Mouse (Mus musculus): ENCODE results near the gene Enpp6.
"Not testable (repeated sequence)": the region's sequence is repeated elsewhere in the genome, so short reads cannot be mapped to it uniquely, and the experiment has no call there.

The Enpp6 gene

DNA sequence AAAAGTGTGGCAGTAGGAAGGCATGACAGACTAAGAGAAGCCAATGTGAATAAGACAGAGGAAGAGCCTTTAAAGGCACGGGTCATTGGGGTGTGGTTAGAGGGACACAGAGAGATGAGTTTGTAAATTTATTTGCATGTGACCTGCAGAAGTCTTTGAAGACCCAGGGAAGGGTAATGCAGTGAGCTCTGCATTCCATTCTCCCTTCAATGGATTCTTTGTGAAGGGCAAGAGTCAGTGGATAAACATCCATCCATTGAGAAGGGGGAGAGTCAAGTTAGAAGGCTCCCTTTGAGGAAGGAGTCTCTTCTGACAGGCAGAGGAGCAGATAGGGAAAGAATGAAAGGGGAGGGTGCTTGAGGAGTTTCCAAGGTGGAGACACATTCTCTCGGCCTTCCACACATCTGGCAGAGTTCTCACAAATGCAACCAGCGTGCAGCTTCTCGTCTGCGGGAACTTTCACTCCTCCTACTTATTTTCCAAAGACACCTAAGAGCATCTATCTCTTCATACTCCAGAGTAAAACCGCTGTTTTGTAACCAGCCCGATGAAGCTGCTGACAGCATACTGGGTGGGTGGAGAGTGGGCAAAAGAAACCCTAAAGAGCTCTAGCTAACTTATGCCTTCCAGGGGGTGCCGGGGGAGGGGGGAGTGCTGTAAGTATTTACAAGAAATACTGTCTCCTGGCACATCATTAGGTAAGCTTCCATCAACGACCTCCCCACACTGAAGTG, 9.4 kb downstream of the Enpp6 start:
- DNase-seq (ENCODE audit: low read depth, low spot score) = no peak

- peak; percentile 68 for DNase-seq (ENCODE audit: low read depth, low spot score)
Observed at GRCm38 (mm10) chr8:47005676-47006075, 19.0 kb downstream of the Enpp6 start.

- DNase-seq (ENCODE audit: low read depth, low spot score) = no peak
Observed at GRCm38 (mm10) chr8:47006785-47007184, 20.1 kb downstream of the Enpp6 start.

DNA sequence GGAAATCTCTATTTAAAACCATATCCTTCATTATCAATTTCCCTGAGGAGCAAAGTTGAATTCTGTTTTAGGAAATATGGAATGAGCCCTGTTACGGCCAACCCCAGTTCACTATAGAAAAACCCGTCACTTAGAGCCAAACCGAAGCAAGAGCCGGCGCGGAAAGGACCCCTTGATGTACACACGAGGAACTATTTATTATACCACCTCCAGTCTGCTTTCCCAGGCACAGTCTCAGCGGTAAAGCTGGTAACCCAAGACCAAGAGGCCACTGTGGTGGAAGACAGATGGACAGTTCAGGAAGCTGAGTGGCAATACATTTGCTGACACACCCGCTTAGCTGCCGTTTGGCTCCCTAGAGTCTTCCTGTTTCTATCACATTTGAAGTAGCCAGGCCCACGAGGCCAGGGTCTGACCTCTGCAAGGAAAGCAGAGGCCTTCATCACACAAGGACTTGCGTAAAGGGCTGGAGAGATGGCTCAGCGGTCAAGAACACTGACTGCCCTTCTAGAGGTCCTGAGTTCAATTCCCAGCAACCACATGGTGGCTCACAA, 21.6 kb downstream of the Enpp6 start:
- no peak for DNase-seq (ENCODE audit: low read depth, low spot score)

- no peak for DNase-seq (ENCODE audit: low read depth, low spot score)
Observed at GRCm38 (mm10) chr8:47016268-47016946, 29.7 kb downstream of the Enpp6 start.

GRCm38 (mm10) chr8:47021135-47021555, 34.5 kb downstream of the Enpp6 start:
- no peak for DNase-seq (ENCODE audit: low read depth, low spot score)

DNA sequence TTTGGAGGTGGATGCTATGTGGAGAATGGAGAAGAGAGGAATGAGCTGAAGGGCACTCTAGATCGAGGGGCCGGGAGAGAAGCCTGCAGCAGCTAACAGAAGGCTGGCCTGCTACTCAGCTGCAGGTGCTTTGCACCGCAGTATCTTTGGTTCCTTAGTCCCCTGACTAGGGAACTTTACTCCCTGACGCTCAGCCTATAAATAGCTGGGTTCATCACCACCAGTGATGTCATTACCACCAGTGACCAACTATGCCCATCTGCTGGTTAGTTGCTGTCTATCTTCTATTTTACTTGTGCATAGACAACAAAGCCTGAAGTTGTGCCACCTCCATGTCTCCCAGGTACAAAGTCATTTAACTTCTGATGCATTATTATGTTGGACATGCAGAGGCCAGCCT, 37.9 kb downstream of the Enpp6 start:
- DNase-seq (ENCODE audit: low read depth, low spot score) = no peak

- DNase-seq (ENCODE audit: low read depth, low spot score) = no peak
Observed at GRCm38 (mm10) chr8:47026841-47027490, 40.3 kb downstream of the Enpp6 start.

GRCm38 (mm10) chr8:47028474-47028873, 41.8 kb downstream of the Enpp6 start:
- no peak for DNase-seq (ENCODE audit: low read depth, low spot score)

- no peak for DNase-seq (ENCODE audit: low read depth, low spot score)
Observed at GRCm38 (mm10) chr8:47030321-47030720, 43.6 kb downstream of the Enpp6 start.

DNA sequence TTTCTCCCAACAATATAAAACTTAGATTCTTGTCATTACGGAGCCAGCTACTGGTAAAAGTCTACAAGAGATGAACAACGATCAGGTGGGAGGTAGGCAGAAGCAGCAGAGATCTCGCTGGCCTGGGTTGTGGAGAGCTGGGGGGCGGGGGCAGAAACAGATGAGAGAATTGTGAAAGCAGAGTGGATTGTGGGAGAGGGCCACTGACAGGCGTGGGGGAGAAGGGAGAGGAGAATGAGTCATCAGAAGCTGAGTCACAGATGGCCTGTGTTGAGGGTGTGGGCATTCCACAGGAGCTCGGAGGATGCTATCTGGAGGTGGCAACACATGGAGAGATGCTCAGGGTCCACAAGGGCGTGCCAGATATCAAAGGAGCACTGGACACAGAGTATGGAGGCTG, 45.4 kb downstream of the Enpp6 start:
- peak; percentile 76 for DNase-seq (ENCODE audit: low read depth, low spot score)

DNA sequence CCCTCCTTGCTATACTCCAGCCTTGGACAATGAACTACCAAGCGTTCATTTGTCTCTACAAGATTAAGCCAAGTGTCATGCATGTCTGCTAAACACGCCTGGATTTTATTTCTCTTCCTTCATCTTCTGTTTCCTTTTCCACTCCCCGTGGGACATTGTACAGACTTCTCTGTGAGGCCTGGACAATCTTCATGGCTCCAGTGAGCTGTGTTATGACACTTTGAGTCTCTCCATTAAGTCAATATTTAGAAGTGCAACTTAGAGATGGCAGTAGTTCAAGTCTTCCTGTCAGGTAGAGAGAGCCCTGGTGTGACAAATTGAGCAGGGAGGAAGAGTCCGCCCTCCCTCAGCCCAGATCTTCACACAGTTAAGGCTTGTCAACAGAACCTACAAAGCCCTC, 47.3 kb downstream of the Enpp6 start:
- DNase-seq (ENCODE audit: low read depth, low spot score) = no peak

GRCm38 (mm10) chr8:47036501-47036900, 49.8 kb downstream of the Enpp6 start:
- no peak for DNase-seq (ENCODE audit: low read depth, low spot score)

DNA sequence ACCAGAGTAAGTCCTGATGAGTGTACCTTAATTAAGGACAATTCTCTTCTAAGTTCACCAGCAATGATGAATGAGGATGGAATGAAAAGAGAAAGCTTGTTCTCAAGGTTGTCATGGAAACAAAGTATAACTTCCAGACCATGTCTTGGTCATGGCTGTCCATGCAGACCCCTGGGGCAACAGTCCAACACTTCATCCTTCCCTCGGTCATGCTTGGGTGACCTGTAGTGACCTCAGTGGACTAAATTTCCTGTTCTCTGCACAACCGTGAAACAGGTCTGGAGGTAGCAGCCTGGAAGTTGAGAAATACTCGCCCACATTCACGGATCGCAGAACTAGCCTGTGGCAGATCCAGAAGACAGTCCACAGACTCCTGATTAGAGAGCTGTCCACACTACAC, 50.7 kb downstream of the Enpp6 start:
- no peak for DNase-seq (ENCODE audit: low read depth, low spot score)

DNA sequence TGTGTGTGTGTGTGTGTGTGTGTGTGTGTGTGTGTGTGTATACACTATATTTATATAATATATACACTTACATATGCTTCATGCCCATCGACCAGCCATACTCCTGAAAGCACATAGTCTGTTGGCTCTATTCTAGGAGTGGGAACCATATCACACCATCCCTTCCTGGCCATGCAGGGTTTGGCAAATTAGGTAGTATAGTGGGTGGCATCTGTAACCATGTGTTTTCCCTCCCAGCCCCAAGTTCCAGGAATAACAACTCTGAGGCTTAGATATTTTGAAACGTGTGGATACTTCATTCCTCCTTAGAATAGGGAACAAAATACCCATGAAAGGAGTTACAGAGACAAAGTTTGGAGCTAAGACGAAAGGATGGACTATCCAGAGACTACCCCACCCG, 53.5 kb downstream of the Enpp6 start:
- not testable (repeated sequence) for DNase-seq (ENCODE audit: low read depth, low spot score)

DNA sequence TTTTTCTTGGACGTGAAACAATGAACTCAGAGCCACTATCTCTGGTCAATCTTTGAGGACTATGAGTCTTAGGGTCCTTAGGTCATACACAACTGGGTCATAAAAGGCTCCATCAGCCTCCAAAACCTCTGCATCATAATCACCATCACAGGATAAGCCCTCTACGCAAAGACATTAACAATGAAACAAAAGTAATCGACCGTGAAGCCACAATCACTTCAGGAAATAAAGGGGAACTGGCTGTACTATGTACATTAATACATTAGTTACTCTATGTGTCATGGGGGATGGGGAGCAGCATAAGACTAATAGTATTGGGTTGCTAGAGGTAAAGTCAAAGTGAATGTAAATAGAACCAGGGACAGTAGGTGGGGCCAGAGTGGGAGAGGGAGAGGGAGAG, 59.7 kb downstream of the Enpp6 start:
- no peak for DNase-seq (ENCODE audit: low read depth, low spot score)

GRCm38 (mm10) chr8:47047146-47047545, 60.5 kb downstream of the Enpp6 start:
- DNase-seq (ENCODE audit: low read depth, low spot score) = no peak

- DNase-seq (ENCODE audit: low read depth, low spot score) = no peak
Observed at GRCm38 (mm10) chr8:47048584-47048983, 61.9 kb downstream of the Enpp6 start.

- DNase-seq (ENCODE audit: low read depth, low spot score) = no peak
Observed at GRCm38 (mm10) chr8:47052643-47053042, 66.0 kb downstream of the Enpp6 start.

DNA sequence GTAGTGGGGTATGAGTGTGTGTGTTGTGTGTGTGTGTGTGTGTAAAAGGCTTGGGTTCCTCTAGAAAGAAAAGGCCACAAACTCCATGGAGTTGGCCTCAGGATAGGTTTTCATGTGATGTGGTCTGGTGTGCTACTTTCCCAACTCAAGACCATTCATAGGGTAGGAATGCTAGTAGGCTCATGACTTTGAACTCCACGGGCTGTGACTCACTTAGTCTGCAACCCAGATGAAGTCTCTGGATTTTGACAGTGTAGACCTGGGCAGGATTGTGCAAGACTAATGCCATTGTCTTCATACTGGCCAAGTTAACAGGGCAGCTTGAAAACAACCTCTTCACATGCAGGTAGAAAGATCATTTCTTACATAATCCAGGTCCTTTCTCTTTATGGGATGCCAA, 69.4 kb downstream of the Enpp6 start:
- no peak for DNase-seq (ENCODE audit: low read depth, low spot score)

DNA sequence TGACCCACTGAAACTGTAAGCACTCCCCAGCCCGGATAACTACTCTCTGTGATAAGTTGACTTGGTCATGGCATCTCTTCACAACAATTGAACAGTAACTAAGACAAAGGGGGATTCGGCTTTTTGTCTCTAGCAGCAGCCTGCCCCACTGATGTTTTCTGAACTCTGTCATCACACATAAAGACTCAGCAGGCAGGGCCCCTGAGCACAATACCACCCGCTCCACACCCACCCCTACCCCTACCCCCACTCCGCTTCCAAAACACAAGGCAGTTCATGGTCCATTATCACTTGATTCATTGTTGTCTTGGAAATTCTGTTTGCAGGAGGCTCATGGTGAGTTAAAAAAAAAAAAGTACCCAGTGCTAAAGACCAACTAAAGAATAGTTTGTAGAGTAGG, 71.8 kb downstream of the Enpp6 start:
- no peak for DNase-seq (ENCODE audit: low read depth, low spot score)

- DNase-seq (ENCODE audit: low read depth, low spot score) = no peak
Observed at GRCm38 (mm10) chr8:47058971-47059370, 72.3 kb downstream of the Enpp6 start.
